Mouse (Mus musculus): ENCODE measurements around the gene Kcnh6.

GRCm38 (mm10) chr11:106058020-106058419 lies 50.1 kb downstream of the Kcnh6 start:
- no peak for TF ChIP-seq CTCF (IDR thresholded peaks at IDR 0.05)
- no peak for TF ChIP-seq POLR2A (IDR thresholded peaks at IDR 0.05; ENCODE audit: insufficient read depth, low read depth, low read length)
